Mouse (Mus musculus) frontal cortex, postnatal 10 days (tissue): ENCODE measurements at regions not wholly inside any gene's neighbourhood (a gene's known extent, or its start where the extent isn't known, plus 50 kb on each side); places are given as distances from the start of the nearest gene placed in this dataset.

Experiments used
- DNase-seq, 2 experiments: peaks; one replicate each; pipeline ENCODE4 v3.0.0; 2022; ENCODE audit warnings: low spot score in 2 of 2, mixed read lengths in 1 of 2

- DNase-seq, result no peak
Observed at GRCm38 (mm10) chr7:96095185-96095584, 75.9 kb upstream of the Tenm4 start.

GRCm38 (mm10) chr7:96095752-96096151 lies 75.3 kb upstream of the Tenm4 start:
- DNase-seq, result no peak

- DNase-seq, result no peak
Observed at GRCm38 (mm10) chr7:96098686-96099376, 72.2 kb upstream of the Tenm4 start.

GRCm38 (mm10) chr7:96102727-96103126 lies 68.3 kb upstream of the Tenm4 start:
- no peak for DNase-seq

- DNase-seq, result no peak
Observed at GRCm38 (mm10) chr7:96108768-96109167, 62.3 kb upstream of the Tenm4 start.

GRCm38 (mm10) chr7:96120142-96120541 lies 50.9 kb upstream of the Tenm4 start:
- DNase-seq, result no peak
